Mouse (Mus musculus): ENCODE data around the gene Dgkg.

GRCm38 (mm10) chr16:22510861-22511637, 146.0 kb downstream of the Dgkg start:
- TF ChIP-seq CTCF (IDR thresholded peaks at IDR 0.05; ENCODE audit: low read depth, low read length) (no peak), POLR2A (IDR thresholded peaks at IDR 0.05; ENCODE audit: insufficient read depth, low read length) (no peak), EP300 (IDR thresholded peaks at IDR 0.05; ENCODE audit: insufficient read depth, low read depth, low read length) (no peak)
